Mouse (Mus musculus) megakaryocyte, embryonic 14.5 days (primary cell): ENCODE measurements around the gene Nrap.

ENCODE experiments used
- FLI1 ChIP-seq: IDR thresholded peaks from 2 replicates; pipeline ENCODE4 v1.6.1; 2012; ENCODE audit warnings: low read length, inconsistent platforms, mixed read lengths
- GATA1 ChIP-seq: IDR thresholded peaks from 3 replicates; pipeline ENCODE4 v1.6.1; 2012; ENCODE audit warnings: mixed read lengths, low read length, inconsistent platforms, borderline replicate concordance

DNA sequence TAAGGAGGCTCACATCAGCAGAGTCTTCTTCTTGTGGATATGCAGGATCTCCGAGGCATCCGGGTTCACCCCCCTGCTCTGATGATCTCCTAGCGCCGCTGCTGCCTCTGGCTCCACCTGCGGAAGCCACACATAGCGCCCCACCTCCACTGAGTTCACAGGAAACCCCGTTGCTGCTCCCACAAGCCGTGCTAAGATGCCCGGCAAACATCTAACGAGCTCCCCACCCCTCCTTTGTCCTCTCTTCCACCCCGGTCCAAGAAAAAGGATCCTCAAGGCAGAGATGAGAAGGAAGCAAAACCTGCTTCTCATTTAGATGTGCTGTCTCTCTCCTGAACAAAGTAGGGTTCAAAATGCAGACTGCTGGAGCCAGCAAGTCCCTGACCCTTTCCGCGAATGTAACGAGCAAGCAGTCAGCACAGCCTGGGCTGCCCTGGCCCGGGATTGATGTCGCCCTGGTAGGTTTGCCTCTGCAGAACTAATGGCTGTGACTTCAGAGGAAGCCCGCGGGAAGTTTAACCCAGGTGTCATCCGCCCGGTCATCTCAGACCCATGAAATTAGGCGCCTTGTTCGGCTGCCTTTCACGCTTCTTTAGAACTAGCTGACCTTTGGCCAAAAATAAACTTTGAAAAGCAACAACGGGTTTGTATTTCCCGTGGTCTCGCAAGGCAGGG lies 69.5 kb downstream of the Nrap start:
- TF ChIP-seq GATA1 (no peak), FLI1 (no peak)
